Mouse (Mus musculus): ENCODE results near the gene Zdhhc20. TPM values are rescaled to one million over a fixed set of nuclear protein-coding genes. Genes with fewer than 3 reads are reported as not detected.
"Not testable (repeated sequence)": the region's sequence is repeated elsewhere in the genome, so short reads cannot be mapped to it uniquely, and the experiment has no call there.

Zdhhc20 gene
- polyA plus RNA-seq, 1 experiment from 2014 or later = 55.1 TPM

- no peaks in the 10 kb centered on the region for H3K9me3 ChIP-seq (replicated peaks)
- no peaks in the 10 kb centered on the region for H3K36me3 ChIP-seq (ENCODE audit: poor library complexity, severe bottlenecking)
- no peak overlapping the region for H3K4me2 ChIP-seq
- no peak overlapping the region for H3K9ac ChIP-seq
- H3K4me3 ChIP-seq = no peak overlapping the region
- no peaks in the 10 kb centered on the region for H3K27me3 ChIP-seq
- ATAC-seq = no peak
- 96% methylated on average over 2 of the region's 2 CpGs for WGBS
- H3K27ac ChIP-seq = no peak overlapping the region
- H3K4me1 ChIP-seq = peaks cover 22% of the 10 kb centered on the region
Observed at GRCm38 (mm10) chr14:57886032-57886431, 4.0 kb downstream of the Zdhhc20 start.

GRCm38 (mm10) chr14:57883341-57883740 lies 6.7 kb downstream of the Zdhhc20 start:
- Histone ChIP-seq H3K9me3 (replicated peaks) (no peaks in the 10 kb centered on the region), H3K9ac (no peak overlapping the region), H3K36me3 (ENCODE audit: poor library complexity, severe bottlenecking) (no peaks in the 10 kb centered on the region), H3K4me1 (peaks cover 18% of the 10 kb centered on the region), H3K27ac (no peak overlapping the region), H3K4me2 (no peak overlapping the region), H3K27me3 (no peaks in the 10 kb centered on the region), H3K4me3 (no peak overlapping the region)
- WGBS = 88% methylated on average over 3 of the region's 3 CpGs
- no peak for ATAC-seq

- no peaks in the 10 kb centered on the region for H3K27me3 ChIP-seq
- no peak overlapping the region for H3K9ac ChIP-seq
- WGBS = 62% methylated on average over 4 of the region's 4 CpGs
- no peak overlapping the region for H3K4me2 ChIP-seq
- no peaks in the 10 kb centered on the region for H3K9me3 ChIP-seq (replicated peaks)
- H3K4me1 ChIP-seq = peaks cover 12% of the 10 kb centered on the region
- ATAC-seq = no peak
- no peaks in the 10 kb centered on the region for H3K36me3 ChIP-seq (ENCODE audit: poor library complexity, severe bottlenecking)
- H3K4me3 ChIP-seq = no peak overlapping the region
- no peak overlapping the region for H3K27ac ChIP-seq
Observed at GRCm38 (mm10) chr14:57882720-57883119, 7.4 kb downstream of the Zdhhc20 start.

- Histone ChIP-seq H3K36me3 (ENCODE audit: poor library complexity, severe bottlenecking) (no peaks in the 10 kb centered on the region), H3K9ac (no peak overlapping the region), H3K4me1 (peaks cover 9% of the 10 kb centered on the region), H3K27me3 (no peaks in the 10 kb centered on the region), H3K27ac (no peak overlapping the region), H3K9me3 (replicated peaks) (no peaks in the 10 kb centered on the region), H3K4me3 (no peak overlapping the region), H3K4me2 (no peak overlapping the region)
- ATAC-seq = 0 out of 2 replicates have a peak, but pooled peaks have one; percentile 13
- WGBS = 48% methylated on average over 4 of the region's 4 CpGs
Observed at GRCm38 (mm10) chr14:57881793-57882192, 8.3 kb downstream of the Zdhhc20 start.

- Histone ChIP-seq H3K4me1 (peaks cover 9% of the 10 kb centered on the region), H3K36me3 (ENCODE audit: poor library complexity, severe bottlenecking) (no peaks in the 10 kb centered on the region), H3K27ac (no peak overlapping the region), H3K4me3 (no peak overlapping the region), H3K4me2 (no peak overlapping the region), H3K9ac (no peak overlapping the region), H3K9me3 (replicated peaks) (no peaks in the 10 kb centered on the region), H3K27me3 (no peaks in the 10 kb centered on the region)
- ATAC-seq = no peak
Observed at GRCm38 (mm10) chr14:57881074-57881473, 9.0 kb downstream of the Zdhhc20 start.

- Histone ChIP-seq H3K9me3 (replicated peaks) (no peaks in the 10 kb centered on the region), H3K4me3 (no peak overlapping the region), H3K4me1 (peaks cover 9% of the 10 kb centered on the region), H3K27me3 (no peaks in the 10 kb centered on the region), H3K4me2 (no peak overlapping the region), H3K36me3 (ENCODE audit: poor library complexity, severe bottlenecking) (peaks cover 8% of the 10 kb centered on the region; the same call in 1 of the 2 replicates), H3K27ac (no peak overlapping the region), H3K9ac (no peak overlapping the region)
- no peak for ATAC-seq
- 95% methylated on average over 9 of the region's 9 CpGs for WGBS
Observed at GRCm38 (mm10) chr14:57877921-57878320, 12.2 kb downstream of the Zdhhc20 start.

GRCm38 (mm10) chr14:57866676-57867276 lies 23.3 kb downstream of the Zdhhc20 start:
- Histone ChIP-seq H3K9me3 (replicated peaks) (no peaks in the 10 kb centered on the region), H3K9ac (no peak overlapping the region), H3K4me2 (no peak overlapping the region), H3K27ac (no peak overlapping the region), H3K4me3 (no peak overlapping the region), H3K36me3 (ENCODE audit: poor library complexity, severe bottlenecking) (peaks cover 57% of the 10 kb centered on the region), H3K4me1 (no peaks in the 10 kb centered on the region), H3K27me3 (no peaks in the 10 kb centered on the region)
- no peak for ATAC-seq
- whole genome bisulfite sequencing = 97% methylated on average over 3 of the region's 3 CpGs

- WGBS = 95% methylated on average over 3 of the region's 3 CpGs
- H3K4me1 ChIP-seq = no peaks in the 10 kb centered on the region
- no peak overlapping the region for H3K27ac ChIP-seq
- no peaks in the 10 kb centered on the region for H3K27me3 ChIP-seq
- H3K36me3 ChIP-seq (ENCODE audit: poor library complexity, severe bottlenecking) = peaks cover 67% of the 10 kb centered on the region
- H3K9ac ChIP-seq = no peak overlapping the region
- ATAC-seq = no peak
- H3K4me3 ChIP-seq = no peak overlapping the region
- no peaks in the 10 kb centered on the region for H3K9me3 ChIP-seq (replicated peaks)
- H3K4me2 ChIP-seq = no peak overlapping the region
Observed at GRCm38 (mm10) chr14:57865256-57865655, 24.8 kb downstream of the Zdhhc20 start.

- Histone ChIP-seq H3K9me3 (replicated peaks) (no peaks in the 10 kb centered on the region), H3K4me3 (no peak overlapping the region), H3K27me3 (no peaks in the 10 kb centered on the region), H3K4me1 (no peaks in the 10 kb centered on the region), H3K36me3 (ENCODE audit: poor library complexity, severe bottlenecking) (peaks cover 54% of the 10 kb centered on the region), H3K4me2 (no peak overlapping the region), H3K27ac (no peak overlapping the region), H3K9ac (no peak overlapping the region)
- no peak for ATAC-seq
- WGBS = 84% methylated on average over 2 of the region's 2 CpGs
Observed at GRCm38 (mm10) chr14:57863129-57863528, 26.9 kb downstream of the Zdhhc20 start.

GRCm38 (mm10) chr14:57861987-57862412 lies 28.1 kb downstream of the Zdhhc20 start:
- 83% methylated on average over 4 of the region's 4 CpGs for WGBS
- ATAC-seq = no peak
- H3K4me3 ChIP-seq = no peak overlapping the region
- H3K9me3 ChIP-seq (replicated peaks) = no peaks in the 10 kb centered on the region
- no peak overlapping the region for H3K27ac ChIP-seq
- no peaks in the 10 kb centered on the region for H3K27me3 ChIP-seq
- peaks cover 54% of the 10 kb centered on the region for H3K36me3 ChIP-seq (ENCODE audit: poor library complexity, severe bottlenecking)
- no peaks in the 10 kb centered on the region for H3K4me1 ChIP-seq
- no peak overlapping the region for H3K9ac ChIP-seq
- no peak overlapping the region for H3K4me2 ChIP-seq

- Histone ChIP-seq H3K4me2 (no peak overlapping the region), H3K9ac (no peak overlapping the region), H3K4me1 (no peaks in the 10 kb centered on the region), H3K27ac (no peak overlapping the region), H3K9me3 (replicated peaks) (no peaks in the 10 kb centered on the region), H3K36me3 (ENCODE audit: poor library complexity, severe bottlenecking) (peaks cover 49% of the 10 kb centered on the region), H3K27me3 (no peaks in the 10 kb centered on the region), H3K4me3 (no peak overlapping the region)
- ATAC-seq = no peak
Observed at GRCm38 (mm10) chr14:57859520-57859919, 30.6 kb downstream of the Zdhhc20 start.

- Histone ChIP-seq H3K4me3 (no peak overlapping the region), H3K9me3 (replicated peaks) (no peaks in the 10 kb centered on the region), H3K27ac (no peak overlapping the region), H3K9ac (no peak overlapping the region), H3K4me1 (no peaks in the 10 kb centered on the region), H3K4me2 (no peak overlapping the region), H3K36me3 (ENCODE audit: poor library complexity, severe bottlenecking) (peaks cover 41% of the 10 kb centered on the region), H3K27me3 (no peaks in the 10 kb centered on the region)
- 92% methylated on average over 2 of the region's 2 CpGs for WGBS
- no peak for ATAC-seq
Observed at GRCm38 (mm10) chr14:57858601-57859000, 31.5 kb downstream of the Zdhhc20 start.

- H3K36me3 ChIP-seq (ENCODE audit: poor library complexity, severe bottlenecking) = peaks cover 31% of the 10 kb centered on the region; the same call in 1 of the 2 replicates
- not testable (repeated sequence) for H3K27me3 ChIP-seq; ATAC-seq; H3K4me2 ChIP-seq; H3K9ac ChIP-seq; H3K9me3 ChIP-seq (replicated peaks); H3K4me1 ChIP-seq; H3K4me3 ChIP-seq; H3K27ac ChIP-seq
Observed at GRCm38 (mm10) chr14:57856037-57856436, 34.0 kb downstream of the Zdhhc20 start.

Measured in forebrain, embryonic 13.5 days (tissue).